Mouse (Mus musculus) lung, embryonic 14.5 days (tissue): ENCODE measurements at regions not wholly inside any gene's neighbourhood (a gene's known extent, or its start where the extent isn't known, plus 50 kb on each side); places are given as distances from the start of the nearest gene placed in this dataset.
"Not testable (repeated sequence)": the region's sequence is repeated elsewhere in the genome, so short reads cannot be mapped to it uniquely, and the experiment has no call there.

ENCODE experiments used
- ATAC-seq: fragments of 200-750 bp; cut with Nextera tagmentation; 2 replicates; pipeline ENCODE4 v1.8.0; 2017; ENCODE audit warnings: mild to moderate bottlenecking, moderate TSS enrichment, moderate library complexity; ENCODE audit not compliant: insufficient read depth
- DNase-seq: peaks from one replicate; pipeline ENCODE4 v3.0.0-alpha.2; 2015
- H3K27ac ChIP-seq: fragments of 300-500 bp; sonication (generic); 2 replicates; pipeline ENCODE4 v1.5.1; 2014; ENCODE audit warnings: low read depth, mild to moderate bottlenecking, moderate library complexity
- H3K27me3 ChIP-seq: fragments of 300-500 bp; sonication (generic); 2 replicates; pipeline ENCODE4 v1.6.1; 2014; ENCODE audit warnings: low read length, control low read depth; ENCODE audit not compliant: insufficient read depth
- H3K36me3 ChIP-seq: fragments of 300-500 bp; sonication (generic); 2 replicates; pipeline ENCODE4 v1.6.1; 2014; ENCODE audit warnings: control low read depth; ENCODE audit not compliant: insufficient read depth
- H3K4me1 ChIP-seq: fragments of 300-500 bp; sonication (generic); 2 replicates; pipeline ENCODE4 v1.6.1; 2014; ENCODE audit warnings: antibody characterized with exemption, control low read depth; ENCODE audit not compliant: insufficient read depth
- H3K4me2 ChIP-seq: fragments of 300-500 bp; sonication (generic); 2 replicates; pipeline ENCODE4 v1.6.1; 2014; ENCODE audit warnings: mild to moderate bottlenecking
- H3K4me3 ChIP-seq: fragments of 300-500 bp; sonication (generic); 2 replicates; pipeline ENCODE4 v1.5.1; 2014; ENCODE audit warnings: low read depth, low read length
- H3K9ac ChIP-seq: fragments of 300-500 bp; sonication (generic); 2 replicates; pipeline ENCODE4 v1.6.1; 2014
- H3K9me3 ChIP-seq: fragments of 300-500 bp; sonication (generic); 2 replicates; pipeline ENCODE4 v1.6.1; 2016; ENCODE audit warnings: low read depth, low read length, control low read depth
- CTCF ChIP-seq: IDR thresholded peaks from 2 replicates; pipeline ENCODE4 v1.5.1; 2016; ENCODE audit warnings: antibody characterized with exemption, low read depth
- WGBS: fragments of 180-500 bp; shearing (Covaris S2); extraction: QIAGEN DNeasy Blood & Tissue Kit; methylation state at CpG from one replicate; pipeline ENCODE4 v1.1.7; 2014; 5-methylcytosine and 5-hydroxymethylcytosine counted together

GRCm38 (mm10) chr12:25469181-25469580, 372.2 kb upstream of the Id2 start:
- no peaks in the 10 kb centered on the region for H3K9me3 ChIP-seq
- no peaks in the 10 kb centered on the region for H3K4me1 ChIP-seq
- ATAC-seq (no peak), DNase-seq (no peak)
- no peaks in the 10 kb centered on the region for H3K27me3 ChIP-seq
- WGBS: 88% methylated on average over 10 of the region's 10 CpGs
- H3K4me2 ChIP-seq: no peak overlapping the region
- no peak for TF ChIP-seq CTCF
- H3K4me3 ChIP-seq: no peak overlapping the region
- no peaks in the 10 kb centered on the region for H3K36me3 ChIP-seq
- no peak overlapping the region for H3K9ac ChIP-seq
- no peak overlapping the region for H3K27ac ChIP-seq

GRCm38 (mm10) chr12:25467789-25468188, 370.8 kb upstream of the Id2 start:
- TF ChIP-seq CTCF: no peak
- WGBS: 42% methylated on average over 12 of the region's 12 CpGs
- Histone ChIP-seq H3K4me2 (no peak overlapping the region), H3K27ac (no peak overlapping the region), H3K9ac (no peak overlapping the region), H3K27me3 (no peaks in the 10 kb centered on the region), H3K36me3 (no peaks in the 10 kb centered on the region), H3K9me3 (no peaks in the 10 kb centered on the region), H3K4me3 (no peak overlapping the region), H3K4me1 (no peaks in the 10 kb centered on the region)
- ATAC-seq (no peak), DNase-seq (no peak)

- DNase-seq, H3K27me3 ChIP-seq, H3K4me3 ChIP-seq, ATAC-seq, H3K27ac ChIP-seq, H3K9me3 ChIP-seq, H3K4me2 ChIP-seq, H3K36me3 ChIP-seq, H3K9ac ChIP-seq, H3K4me1 ChIP-seq: not testable (repeated sequence)
- 61% methylated on average over 2 of the region's 2 CpGs for WGBS
Observed at GRCm38 (mm10) chr12:25462690-25463089, 365.8 kb upstream of the Id2 start.

GRCm38 (mm10) chr12:25455281-25455989, 358.5 kb upstream of the Id2 start:
- H3K36me3 ChIP-seq: no peaks in the 10 kb centered on the region
- no peak overlapping the region for H3K4me2 ChIP-seq
- no peak for TF ChIP-seq CTCF
- H3K9me3 ChIP-seq: no peaks in the 10 kb centered on the region
- H3K4me3 ChIP-seq: no peak overlapping the region
- H3K27ac ChIP-seq: no peak overlapping the region
- WGBS: 76% methylated on average over 7 of the region's 7 CpGs
- no peak overlapping the region for H3K9ac ChIP-seq
- no peaks in the 10 kb centered on the region for H3K4me1 ChIP-seq
- H3K27me3 ChIP-seq: no peaks in the 10 kb centered on the region
- ATAC-seq (no peak), DNase-seq (no peak)

- no peak overlapping the region for H3K27ac ChIP-seq
- H3K27me3 ChIP-seq: no peaks in the 10 kb centered on the region
- H3K9me3 ChIP-seq: no peaks in the 10 kb centered on the region
- ATAC-seq: no peak
- no peak for DNase-seq
- no peak overlapping the region for H3K9ac ChIP-seq
- H3K4me2 ChIP-seq: no peak overlapping the region
- no peak overlapping the region for H3K4me3 ChIP-seq
- WGBS: 51% methylated on average over 3 of the region's 3 CpGs
- no peaks in the 10 kb centered on the region for H3K36me3 ChIP-seq
- TF ChIP-seq CTCF: no peak
- no peaks in the 10 kb centered on the region for H3K4me1 ChIP-seq
Observed at GRCm38 (mm10) chr12:25453356-25453755, 356.4 kb upstream of the Id2 start.

GRCm38 (mm10) chr12:25451156-25451555, 354.2 kb upstream of the Id2 start:
- DNase-seq (no peak), ATAC-seq (no peak)
- no peak for TF ChIP-seq CTCF
- Histone ChIP-seq H3K36me3 (no peaks in the 10 kb centered on the region), H3K4me1 (no peaks in the 10 kb centered on the region), H3K4me2 (no peak overlapping the region), H3K9me3 (no peaks in the 10 kb centered on the region), H3K4me3 (no peak overlapping the region), H3K9ac (no peak overlapping the region), H3K27me3 (no peaks in the 10 kb centered on the region), H3K27ac (no peak overlapping the region)
- WGBS: 76% methylated on average over 2 of the region's 2 CpGs

GRCm38 (mm10) chr12:25444355-25444754, 347.4 kb upstream of the Id2 start:
- ATAC-seq (no peak), DNase-seq (no peak)
- Histone ChIP-seq H3K36me3 (no peaks in the 10 kb centered on the region), H3K9me3 (no peaks in the 10 kb centered on the region), H3K4me1 (no peaks in the 10 kb centered on the region), H3K4me2 (no peak overlapping the region), H3K27ac (no peak overlapping the region), H3K4me3 (no peak overlapping the region), H3K9ac (no peak overlapping the region), H3K27me3 (no peaks in the 10 kb centered on the region)
- 46% methylated on average over 2 of the region's 2 CpGs for WGBS
- no peak for TF ChIP-seq CTCF
